Mouse (Mus musculus): Measurements from ENCODE around the gene Nono. TPM values are rescaled to one million over a fixed set of nuclear protein-coding genes. Genes with fewer than 3 reads are reported as not detected.

The Nono gene
- polyA plus RNA-seq (2015; fragmentation: Nextera tagmentation; extraction: Ambion mirVana) = 138 and 169 TPM in 2 replicates

DNA sequence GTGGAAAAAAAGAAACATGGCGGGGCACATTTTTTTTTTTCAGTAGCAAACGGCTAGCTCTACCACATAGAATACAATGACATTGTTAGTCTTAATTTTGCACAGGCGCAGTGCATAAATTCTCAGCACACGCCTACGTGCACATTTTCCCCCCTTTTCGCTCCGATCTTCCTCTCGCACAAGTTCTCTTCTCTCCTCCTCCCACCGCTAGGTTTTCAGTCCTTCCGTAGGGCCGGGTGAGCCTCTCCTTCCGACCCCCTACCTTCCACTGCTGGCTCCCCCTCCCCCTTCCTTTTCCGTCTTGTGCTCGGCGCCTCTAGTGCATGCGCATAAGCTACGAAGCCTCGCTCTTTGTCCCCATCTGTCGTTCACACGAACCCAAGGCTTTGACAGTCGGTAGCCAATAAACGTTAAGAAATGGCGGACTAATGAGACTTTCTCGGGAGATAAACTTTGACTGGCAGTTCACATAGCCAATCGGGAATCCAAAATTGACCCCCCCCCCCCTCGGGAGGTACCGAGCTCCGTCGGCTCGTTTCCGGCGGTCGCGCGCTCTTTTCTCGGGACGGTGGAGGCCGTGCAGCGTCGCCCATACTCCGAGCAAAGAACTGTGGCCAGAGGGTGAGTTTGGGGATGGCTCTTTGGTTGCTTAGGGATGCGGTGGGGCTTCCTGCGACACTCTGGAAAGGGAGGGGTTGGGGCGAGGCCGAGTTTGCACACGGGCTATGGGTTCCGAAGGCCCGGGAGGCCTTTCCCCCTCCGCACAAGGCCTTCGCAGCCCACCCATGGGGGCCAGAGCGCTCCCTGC, at the start of gene Nono:
Gene Nono (plus strand): TSS at position 177 of the 808 bp plus-strand sequence.
- 17% methylated on average over 50 of the region's 51 CpGs for WGBS (ENCODE audit: insufficient replicate concordance)
- ATAC-seq (ENCODE audit: low read depth) = peak; percentile 92

DNA sequence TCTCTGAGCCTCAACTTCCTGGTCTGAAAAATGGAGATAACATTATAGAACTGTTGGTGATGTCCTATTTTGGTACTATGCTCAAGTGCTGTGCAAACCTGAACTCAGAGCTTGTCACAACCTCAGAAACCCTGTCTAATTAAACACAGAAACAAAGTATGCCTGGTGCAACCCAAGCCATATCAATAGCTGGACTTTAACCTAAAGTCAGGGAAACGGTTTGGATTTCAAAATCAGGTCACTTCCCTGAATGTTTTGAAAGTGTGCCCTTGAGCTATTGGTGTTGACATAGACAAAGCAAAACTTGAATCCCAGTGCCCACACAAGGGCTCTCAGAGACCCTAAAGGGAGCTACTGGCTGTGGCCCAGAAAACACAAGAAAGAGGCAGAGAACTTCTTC, 49.4 kb upstream of the Nono start:
- H3K27ac ChIP-seq = no peak overlapping the region
- ATAC-seq (ENCODE audit: low read depth) (no peak), DNase-seq (no peak)
- no peaks in the 10 kb centered on the region for H3K9me3 ChIP-seq (replicated peaks)
- 38% methylated on average over 1 of the region's 1 CpGs for WGBS (ENCODE audit: insufficient replicate concordance)
- no peaks in the 10 kb centered on the region for H3K36me3 ChIP-seq
- H3K4me1 ChIP-seq (replicated peaks) = peaks cover 6% of the 10 kb centered on the region; the same call in 1 of the 2 replicates
- H3K27me3 ChIP-seq = peaks cover 29% of the 10 kb centered on the region
- H3K4me2 ChIP-seq = no peak overlapping the region
- no peak overlapping the region for H3K9ac ChIP-seq
- H3K4me3 ChIP-seq (replicated peaks) = no peak overlapping the region

More for the DNA sequence above, at the start of gene Nono:
- peak within 1 kb of the TSS; percentile 78 for H3K4me3 ChIP-seq (replicated peaks)
- H3K27ac ChIP-seq = peak within 1 kb of the TSS; percentile 90
- peak within 1 kb of the TSS; percentile 87 for H3K9ac ChIP-seq
- H3K36me3 ChIP-seq = peaks cover 23% of the 10 kb centered on the region
- peak; percentile 76 for DNase-seq
- no peaks in the 10 kb centered on the region for H3K27me3 ChIP-seq
- peaks cover 24% of the 10 kb centered on the region for H3K4me1 ChIP-seq (replicated peaks)
- H3K9me3 ChIP-seq (replicated peaks) = no peaks in the 10 kb centered on the region
- peak within 1 kb of the TSS; percentile 68 for H3K4me2 ChIP-seq

GRCm38 (mm10) chrX:101383455-101383854, 45.7 kb upstream of the Nono start:
- Histone ChIP-seq H3K9ac (no peak overlapping the region), H3K4me2 (no peak overlapping the region), H3K9me3 (replicated peaks) (no peaks in the 10 kb centered on the region), H3K27me3 (peaks cover 52% of the 10 kb centered on the region), H3K4me1 (replicated peaks) (peaks cover 6% of the 10 kb centered on the region; the same call in 1 of the 2 replicates), H3K4me3 (replicated peaks) (no peak overlapping the region), H3K27ac (no peak overlapping the region), H3K36me3 (no peaks in the 10 kb centered on the region)
- DNase-seq (no peak), ATAC-seq (ENCODE audit: low read depth) (no peak)
- 33% methylated on average over 18 of the region's 18 CpGs for WGBS (ENCODE audit: insufficient replicate concordance)

GRCm38 (mm10) chrX:101384439-101385137, 44.5 kb upstream of the Nono start:
- Histone ChIP-seq H3K4me3 (replicated peaks) (no peak overlapping the region), H3K27me3 (peaks cover 52% of the 10 kb centered on the region), H3K36me3 (no peaks in the 10 kb centered on the region), H3K9ac (no peak overlapping the region), H3K27ac (no peak overlapping the region), H3K4me2 (no peak overlapping the region), H3K9me3 (replicated peaks) (no peaks in the 10 kb centered on the region), H3K4me1 (replicated peaks) (peaks cover 6% of the 10 kb centered on the region; the same call in 1 of the 2 replicates)
- DNase-seq (no peak), ATAC-seq (ENCODE audit: low read depth) (no peak)
- 18% methylated on average over 32 of the region's 32 CpGs for WGBS (ENCODE audit: insufficient replicate concordance)

DNA sequence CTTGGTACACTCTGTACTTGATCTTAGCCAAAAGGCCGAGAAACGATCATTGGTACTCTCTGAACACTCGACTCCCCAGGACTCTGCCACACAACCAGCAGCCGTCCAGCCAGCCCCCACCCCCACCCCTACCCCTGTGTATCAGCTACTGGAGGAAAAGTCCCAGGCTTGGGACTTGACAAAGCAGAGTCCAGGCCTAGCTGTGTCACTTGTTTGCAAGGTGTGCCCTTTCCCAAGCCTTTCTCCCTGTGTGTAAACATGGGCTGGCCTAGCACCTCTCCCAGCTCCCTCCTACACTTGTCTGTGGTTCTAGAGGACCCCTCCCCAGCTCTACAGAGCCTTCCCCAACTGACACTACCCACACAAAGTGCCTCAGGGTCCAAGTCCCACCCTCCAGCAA, 42.9 kb upstream of the Nono start:
- Histone ChIP-seq H3K27me3 (peaks cover 52% of the 10 kb centered on the region), H3K4me2 (no peak overlapping the region), H3K9ac (no peak overlapping the region), H3K4me3 (replicated peaks) (no peak overlapping the region), H3K9me3 (replicated peaks) (no peaks in the 10 kb centered on the region), H3K4me1 (replicated peaks) (peaks cover 6% of the 10 kb centered on the region; the same call in 1 of the 2 replicates), H3K27ac (no peak overlapping the region), H3K36me3 (no peaks in the 10 kb centered on the region)
- DNase-seq (no peak), ATAC-seq (ENCODE audit: low read depth) (peak; percentile 58)
- 31% methylated on average over 4 of the region's 4 CpGs for WGBS (ENCODE audit: insufficient replicate concordance)

DNA sequence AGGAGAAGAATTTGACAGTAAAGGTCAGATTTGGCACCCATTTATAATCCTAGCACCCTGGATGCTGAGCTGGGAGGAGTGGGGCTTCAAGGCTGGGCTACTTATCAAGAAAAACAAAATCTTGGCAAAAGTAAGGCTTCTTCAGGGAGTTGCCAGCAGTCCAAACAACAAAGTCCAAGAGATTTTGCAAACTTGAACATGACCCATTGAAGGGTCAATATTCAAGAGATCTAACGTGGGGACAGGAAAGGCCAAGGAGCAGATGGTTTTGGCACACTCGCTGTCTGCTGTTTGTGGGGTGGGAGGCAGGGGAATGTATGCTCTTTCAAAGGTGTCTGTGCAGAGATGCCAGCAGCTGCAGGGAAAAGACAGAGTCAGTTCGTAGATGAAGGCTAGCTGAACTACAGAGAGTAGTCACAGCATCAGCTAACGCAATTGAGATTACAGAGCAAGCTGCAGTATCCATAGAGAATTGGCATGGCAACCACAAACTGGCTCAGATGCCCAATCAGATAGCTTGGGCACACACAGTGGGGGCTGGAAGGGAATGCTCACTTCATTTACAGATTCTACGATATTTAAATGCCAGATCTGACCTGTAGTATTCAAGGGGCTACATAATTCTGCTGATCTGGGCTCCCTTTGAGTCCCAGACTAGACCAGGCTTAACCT, 40.1 kb upstream of the Nono start:
- DNase-seq (no peak), ATAC-seq (ENCODE audit: low read depth) (no peak)
- Histone ChIP-seq H3K4me1 (replicated peaks) (peaks cover 5% of the 10 kb centered on the region; the same call in 1 of the 2 replicates), H3K27me3 (peaks cover 30% of the 10 kb centered on the region), H3K4me3 (replicated peaks) (no peak overlapping the region), H3K9ac (no peak overlapping the region), H3K27ac (no peak overlapping the region), H3K9me3 (replicated peaks) (no peaks in the 10 kb centered on the region), H3K4me2 (no peak overlapping the region), H3K36me3 (no peaks in the 10 kb centered on the region)
- WGBS (ENCODE audit: insufficient replicate concordance) = 57% methylated on average over 5 of the region's 5 CpGs

- 45% methylated on average over 2 of the region's 2 CpGs for WGBS (ENCODE audit: insufficient replicate concordance)
- H3K4me1 ChIP-seq (replicated peaks) = no peaks in the 10 kb centered on the region
- H3K9ac ChIP-seq = no peak overlapping the region
- no peak overlapping the region for H3K4me3 ChIP-seq (replicated peaks)
- H3K27me3 ChIP-seq = peaks cover 28% of the 10 kb centered on the region
- no peaks in the 10 kb centered on the region for H3K36me3 ChIP-seq
- no peak overlapping the region for H3K27ac ChIP-seq
- DNase-seq (no peak), ATAC-seq (ENCODE audit: low read depth) (no peak)
- no peak overlapping the region for H3K4me2 ChIP-seq
- no peaks in the 10 kb centered on the region for H3K9me3 ChIP-seq (replicated peaks)
These were observed 34.8 kb upstream of the Nono start for GRCm38 (mm10) chrX:101394341-101394740.

- no peaks in the 10 kb centered on the region for H3K36me3 ChIP-seq
- 36% methylated on average over 11 of the region's 11 CpGs for WGBS (ENCODE audit: insufficient replicate concordance)
- ATAC-seq (ENCODE audit: low read depth) (no peak), DNase-seq (no peak)
- H3K9ac ChIP-seq = no peak overlapping the region
- no peaks in the 10 kb centered on the region for H3K9me3 ChIP-seq (replicated peaks)
- no peak overlapping the region for H3K27ac ChIP-seq
- no peak overlapping the region for H3K4me2 ChIP-seq
- H3K4me3 ChIP-seq (replicated peaks) = no peak overlapping the region
- H3K27me3 ChIP-seq = peaks cover 28% of the 10 kb centered on the region
- H3K4me1 ChIP-seq (replicated peaks) = no peaks in the 10 kb centered on the region
These were observed 32.7 kb upstream of the Nono start for GRCm38 (mm10) chrX:101396459-101396858.

- ATAC-seq (ENCODE audit: low read depth) = no peak
- H3K9ac ChIP-seq = peak overlapping the region; percentile 76
- H3K4me1 ChIP-seq (replicated peaks) = peaks cover 22% of the 10 kb centered on the region
- WGBS (ENCODE audit: insufficient replicate concordance) = 19% methylated on average over 36 of the region's 36 CpGs
- H3K9me3 ChIP-seq (replicated peaks) = no peaks in the 10 kb centered on the region
- peak; percentile 17 for DNase-seq
- peak overlapping the region; percentile 66 for H3K4me3 ChIP-seq (replicated peaks)
- no peaks in the 10 kb centered on the region; the same call in 1 of the 2 replicates for H3K27me3 ChIP-seq
- no peak overlapping the region for H3K27ac ChIP-seq
- H3K4me2 ChIP-seq = peak overlapping the region; percentile 74
- H3K36me3 ChIP-seq = 0 out of 2 replicates have a peak, but pooled peaks cover 6% of the 10 kb centered on the region
These were observed 10.0 kb upstream of the Nono start for GRCm38 (mm10) chrX:101418946-101419724.

DNA sequence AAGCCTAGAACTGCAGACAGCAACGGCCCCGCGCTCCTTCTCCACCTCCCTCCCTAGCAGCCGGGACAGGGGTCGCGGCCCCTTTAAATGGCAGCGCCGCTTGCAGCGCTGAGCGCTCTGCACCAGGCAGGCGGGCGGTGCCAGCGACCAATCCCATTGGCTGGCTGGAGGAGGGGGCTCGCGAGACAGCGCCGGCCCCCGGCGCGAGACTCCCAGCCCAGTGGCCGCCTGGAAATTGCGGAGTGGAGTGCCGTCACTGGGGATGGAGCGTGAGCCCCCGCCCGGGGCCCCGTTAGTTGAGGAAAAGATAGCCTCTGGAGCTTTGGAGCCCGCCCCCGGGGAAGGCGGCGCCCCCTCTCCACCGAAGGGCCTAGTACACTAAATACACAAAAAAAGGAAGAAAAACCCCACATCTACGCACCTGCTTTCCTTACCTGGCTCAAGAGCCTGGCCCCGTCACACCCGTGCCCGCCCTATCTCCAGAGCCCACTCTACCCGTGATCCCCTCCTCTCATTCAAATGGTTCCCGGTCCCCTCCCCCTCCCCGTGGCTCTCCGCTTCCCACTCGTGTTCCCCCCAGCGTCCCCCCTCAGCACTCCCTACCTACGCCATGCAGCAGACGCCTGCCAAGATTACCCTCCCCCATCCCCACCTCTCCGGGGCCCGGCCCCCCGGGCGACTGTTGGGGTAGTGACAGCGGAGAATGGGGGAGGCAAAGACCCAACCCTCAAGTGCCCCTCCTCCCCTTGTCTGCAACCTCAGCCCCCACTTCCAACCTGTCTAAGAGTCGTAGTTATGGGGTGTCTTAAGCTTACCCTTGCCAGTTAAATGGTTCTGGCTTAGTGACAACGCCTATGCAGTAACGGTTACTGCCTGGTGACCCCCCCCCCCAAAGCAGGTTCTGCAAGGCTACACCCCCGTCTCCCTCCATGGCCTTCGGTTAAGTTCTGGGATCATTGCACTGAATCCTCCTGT, 9.1 kb upstream of the Nono start:
- peak; percentile 92 for ATAC-seq (ENCODE audit: low read depth)

More for the DNA sequence above, 9.1 kb upstream of the Nono start:
- Histone ChIP-seq H3K27me3 (no peaks in the 10 kb centered on the region), H3K27ac (no peak overlapping the region), H3K9ac (peak overlapping the region; percentile 76), H3K36me3 (0 out of 2 replicates have a peak, but pooled peaks cover 6% of the 10 kb centered on the region), H3K4me2 (peak overlapping the region; percentile 74), H3K4me1 (replicated peaks) (peaks cover 22% of the 10 kb centered on the region), H3K9me3 (replicated peaks) (no peaks in the 10 kb centered on the region), H3K4me3 (replicated peaks) (peak overlapping the region; percentile 66)
- peak; percentile 77 for DNase-seq
- WGBS (ENCODE audit: insufficient replicate concordance) = 17% methylated on average over 49 of the region's 54 CpGs
